Mouse (Mus musculus): ENCODE data around the gene Cd200r1. TPM values are rescaled to one million over a fixed set of nuclear protein-coding genes. Genes with fewer than 3 reads are reported as not detected.

Gene Cd200r1
- total and polyA plus RNA-seq, 2 experiments, result 0.29 to 1.3 TPM

GRCm38 (mm10) chr16:44727525-44727924 is 38.0 kb upstream of the Cd200r1 start:
- WGBS, result 98% methylated on average over 3 of the region's 3 CpGs
- H3K4me3 ChIP-seq (ENCODE audit: insufficient read depth, low read depth, low read length), result no peak overlapping the region

GRCm38 (mm10) chr16:44734059-44734458 is 31.5 kb upstream of the Cd200r1 start:
- Histone ChIP-seq H3K79me2 (ENCODE audit: control insufficient read depth, insufficient read depth, low read length) (no peaks in the 10 kb centered on the region; the same call in 1 of the 2 replicates), H3K36me3 (ENCODE audit: control insufficient read depth, insufficient read depth, low read length) (peaks cover 68% of the 10 kb centered on the region), H3K4me1 (ENCODE audit: control insufficient read depth, insufficient read depth, low read length) (no peaks in the 10 kb centered on the region), H3K4me3 (ENCODE audit: insufficient read depth, low read depth, low read length) (no peak overlapping the region), H3K9ac (ENCODE audit: low read depth, low read length) (no peak overlapping the region), H3K27me3 (ENCODE audit: control insufficient read depth, insufficient read depth, low read length) (no peaks in the 10 kb centered on the region), H3K27ac (replicated peaks; ENCODE audit: insufficient read depth, low read depth, low read length) (no peak overlapping the region)
- no peak for DNase-seq (ENCODE audit: extremely low read depth, low read depth, low spot score)
- TF ChIP-seq CTCF (IDR thresholded peaks at IDR 0.05; ENCODE audit: low read depth, low read length) (no peak), POLR2A (IDR thresholded peaks at IDR 0.05; ENCODE audit: extremely low read depth, insufficient read depth, low read length) (no peak)
- WGBS, result 45% methylated on average over 3 of the region's 3 CpGs

More at GRCm38 (mm10) chr16:44727525-44727924, 38.0 kb upstream of the Cd200r1 start:
- no peak for TF ChIP-seq POLR2A (IDR thresholded peaks at IDR 0.05; ENCODE audit: extremely low read depth, insufficient read depth, low read length)
- TF ChIP-seq CTCF (IDR thresholded peaks at IDR 0.05; ENCODE audit: low read depth, low read length), result no peak
- peaks cover 18% of the 10 kb centered on the region for H3K36me3 ChIP-seq (ENCODE audit: control insufficient read depth, insufficient read depth, low read length)
- no peaks in the 10 kb centered on the region for H3K27me3 ChIP-seq (ENCODE audit: control insufficient read depth, insufficient read depth, low read length)
- peaks cover 10% of the 10 kb centered on the region for H3K4me1 ChIP-seq (ENCODE audit: control insufficient read depth, insufficient read depth, low read length)
- DNase-seq (ENCODE audit: extremely low read depth, low read depth, low spot score), result no peak
- H3K79me2 ChIP-seq (ENCODE audit: control insufficient read depth, insufficient read depth, low read length), result no peaks in the 10 kb centered on the region; the same call in 1 of the 2 replicates
- no peak overlapping the region for H3K9ac ChIP-seq (ENCODE audit: low read depth, low read length)
- H3K27ac ChIP-seq (replicated peaks; ENCODE audit: insufficient read depth, low read depth, low read length), result no peak overlapping the region

- peaks cover 68% of the 10 kb centered on the region for H3K36me3 ChIP-seq (ENCODE audit: control insufficient read depth, insufficient read depth, low read length)
- no peak overlapping the region for H3K27ac ChIP-seq (replicated peaks; ENCODE audit: insufficient read depth, low read depth, low read length)
- 82% methylated on average over 5 of the region's 5 CpGs for WGBS
- no peaks in the 10 kb centered on the region for H3K4me1 ChIP-seq (ENCODE audit: control insufficient read depth, insufficient read depth, low read length)
- no peak overlapping the region for H3K9ac ChIP-seq (ENCODE audit: low read depth, low read length)
- no peaks in the 10 kb centered on the region for H3K27me3 ChIP-seq (ENCODE audit: control insufficient read depth, insufficient read depth, low read length)
- DNase-seq (ENCODE audit: extremely low read depth, low read depth, low spot score), result no peak
- H3K4me3 ChIP-seq (ENCODE audit: insufficient read depth, low read depth, low read length), result no peak overlapping the region
- H3K79me2 ChIP-seq (ENCODE audit: control insufficient read depth, insufficient read depth, low read length), result no peaks in the 10 kb centered on the region; the same call in 1 of the 2 replicates
- no peak for TF ChIP-seq POLR2A (IDR thresholded peaks at IDR 0.05; ENCODE audit: extremely low read depth, insufficient read depth, low read length)
- TF ChIP-seq CTCF (IDR thresholded peaks at IDR 0.05; ENCODE audit: low read depth, low read length), result no peak
These were observed 29.9 kb upstream of the Cd200r1 start for GRCm38 (mm10) chr16:44735676-44736075.

GRCm38 (mm10) chr16:44736118-44736517 is 29.4 kb upstream of the Cd200r1 start:
- TF ChIP-seq CTCF (IDR thresholded peaks at IDR 0.05; ENCODE audit: low read depth, low read length) (no peak), POLR2A (IDR thresholded peaks at IDR 0.05; ENCODE audit: extremely low read depth, insufficient read depth, low read length) (no peak)
- no peaks in the 10 kb centered on the region for H3K4me1 ChIP-seq (ENCODE audit: control insufficient read depth, insufficient read depth, low read length)
- H3K4me3 ChIP-seq (ENCODE audit: insufficient read depth, low read depth, low read length), result no peak overlapping the region
- no peak overlapping the region for H3K27ac ChIP-seq (replicated peaks; ENCODE audit: insufficient read depth, low read depth, low read length)
- 51% methylated on average over 4 of the region's 4 CpGs for WGBS
- no peaks in the 10 kb centered on the region; the same call in 1 of the 2 replicates for H3K79me2 ChIP-seq (ENCODE audit: control insufficient read depth, insufficient read depth, low read length)
- H3K36me3 ChIP-seq (ENCODE audit: control insufficient read depth, insufficient read depth, low read length), result peaks cover 70% of the 10 kb centered on the region
- H3K27me3 ChIP-seq (ENCODE audit: control insufficient read depth, insufficient read depth, low read length), result no peaks in the 10 kb centered on the region
- H3K9ac ChIP-seq (ENCODE audit: low read depth, low read length), result no peak overlapping the region
- DNase-seq (ENCODE audit: extremely low read depth, low read depth, low spot score), result no peak

- Histone ChIP-seq H3K4me3 (ENCODE audit: insufficient read depth, low read depth, low read length) (no peak overlapping the region), H3K9ac (ENCODE audit: low read depth, low read length) (no peak overlapping the region), H3K27me3 (ENCODE audit: control insufficient read depth, insufficient read depth, low read length) (no peaks in the 10 kb centered on the region), H3K79me2 (ENCODE audit: control insufficient read depth, insufficient read depth, low read length) (no peaks in the 10 kb centered on the region; the same call in 1 of the 2 replicates), H3K27ac (replicated peaks; ENCODE audit: insufficient read depth, low read depth, low read length) (no peak overlapping the region), H3K36me3 (ENCODE audit: control insufficient read depth, insufficient read depth, low read length) (peaks cover 27% of the 10 kb centered on the region), H3K4me1 (ENCODE audit: control insufficient read depth, insufficient read depth, low read length) (no peaks in the 10 kb centered on the region)
- whole genome bisulfite sequencing, result 93% methylated on average over 1 of the region's 1 CpGs
- DNase-seq (ENCODE audit: extremely low read depth, low read depth, low spot score), result no peak
- TF ChIP-seq POLR2A (IDR thresholded peaks at IDR 0.05; ENCODE audit: extremely low read depth, insufficient read depth, low read length) (no peak), CTCF (IDR thresholded peaks at IDR 0.05; ENCODE audit: low read depth, low read length) (no peak)
These were observed 22.8 kb upstream of the Cd200r1 start for GRCm38 (mm10) chr16:44742753-44743152.

- 3% methylated on average over 14 of the region's 14 CpGs for WGBS
- TF ChIP-seq POLR2A (IDR thresholded peaks at IDR 0.05; ENCODE audit: extremely low read depth, insufficient read depth, low read length) (no peak), CTCF (IDR thresholded peaks at IDR 0.05; ENCODE audit: low read depth, low read length) (no peak)
- Histone ChIP-seq H3K27me3 (ENCODE audit: control insufficient read depth, insufficient read depth, low read length) (no peaks in the 10 kb centered on the region), H3K79me2 (ENCODE audit: control insufficient read depth, insufficient read depth, low read length) (no peaks in the 10 kb centered on the region; the same call in 1 of the 2 replicates), H3K27ac (replicated peaks; ENCODE audit: insufficient read depth, low read depth, low read length) (peak overlapping the region; percentile 69; the same call in 1 of the 2 replicates), H3K36me3 (ENCODE audit: control insufficient read depth, insufficient read depth, low read length) (peaks cover 10% of the 10 kb centered on the region; the same call in 1 of the 2 replicates), H3K9ac (ENCODE audit: low read depth, low read length) (peak overlapping the region; percentile 71), H3K4me1 (ENCODE audit: control insufficient read depth, insufficient read depth, low read length) (no peaks in the 10 kb centered on the region), H3K4me3 (ENCODE audit: insufficient read depth, low read depth, low read length) (peak overlapping the region; percentile 71)
- no peak for DNase-seq (ENCODE audit: extremely low read depth, low read depth, low spot score)
These were observed 20.1 kb upstream of the Cd200r1 start for GRCm38 (mm10) chr16:44745471-44745865.

Data from liver, adult 2 months (tissue).